Mouse (Mus musculus): ENCODE data around the gene Vamp2. TPM values are rescaled to one million over a fixed set of nuclear protein-coding genes. Genes with fewer than 3 reads are reported as not detected.

Vamp2 gene
- polyA plus RNA-seq, 2 experiments, result 89.8 to 199 TPM

GRCm38 (mm10) chr11:69101604-69102402 lies 13.5 kb downstream of the Vamp2 start:
- H3K9me3 ChIP-seq (ENCODE audit: control insufficient read depth, low read length), result no peaks in the 10 kb centered on the region
- H3K36me3 ChIP-seq (ENCODE audit: control insufficient read depth, insufficient read depth, low read length), result peaks cover 65% of the 10 kb centered on the region
- H3K27me3 ChIP-seq (ENCODE audit: control insufficient read depth, insufficient read depth, low read length), result no peaks in the 10 kb centered on the region
- no peak overlapping the region for H3K27ac ChIP-seq (replicated peaks; ENCODE audit: low read depth, low read length)
- no peak overlapping the region for H3K4me3 ChIP-seq (replicated peaks; ENCODE audit: low read length)
- peaks cover 27% of the 10 kb centered on the region for H3K4me1 ChIP-seq (ENCODE audit: control insufficient read depth, insufficient read depth, low read length)
- 89% methylated on average over 21 of the region's 21 CpGs for WGBS
- H3K4me2 ChIP-seq (replicated peaks; ENCODE audit: low read depth, low read length, severe bottlenecking), result no peak overlapping the region
- TF ChIP-seq POLR2A (IDR thresholded peaks at IDR 0.05; ENCODE audit: borderline replicate concordance, extremely low read depth, insufficient read depth, insufficient read length), result no peak
- DNase-seq (ENCODE audit: low spot score) (no peak), ATAC-seq (ENCODE audit: low FRiP score, low read depth) (no peak)
- no peak overlapping the region for H3K9ac ChIP-seq (ENCODE audit: low read depth, low read length, severe bottlenecking)

- peaks cover 26% of the 10 kb centered on the region for H3K4me1 ChIP-seq (ENCODE audit: control insufficient read depth, insufficient read depth, low read length)
- no peak for ATAC-seq (ENCODE audit: low FRiP score, low read depth)
- TF ChIP-seq POLR2A (IDR thresholded peaks at IDR 0.05; ENCODE audit: borderline replicate concordance, extremely low read depth, insufficient read depth, insufficient read length), result no peak
- no peak overlapping the region for H3K27ac ChIP-seq (replicated peaks; ENCODE audit: low read depth, low read length)
- no peak overlapping the region for H3K9ac ChIP-seq (ENCODE audit: low read depth, low read length, severe bottlenecking)
- no peak overlapping the region for H3K4me2 ChIP-seq (replicated peaks; ENCODE audit: low read depth, low read length, severe bottlenecking)
- no peaks in the 10 kb centered on the region for H3K27me3 ChIP-seq (ENCODE audit: control insufficient read depth, insufficient read depth, low read length)
- 98% methylated on average over 7 of the region's 7 CpGs for WGBS
- no peak overlapping the region for H3K4me3 ChIP-seq (replicated peaks; ENCODE audit: low read length)
- H3K9me3 ChIP-seq (ENCODE audit: control insufficient read depth, low read length), result no peaks in the 10 kb centered on the region
- no peak for DNase-seq (ENCODE audit: low spot score)
- peaks cover 70% of the 10 kb centered on the region for H3K36me3 ChIP-seq (ENCODE audit: control insufficient read depth, insufficient read depth, low read length)
These were observed 14.1 kb downstream of the Vamp2 start for GRCm38 (mm10) chr11:69102403-69102725.

GRCm38 (mm10) chr11:69103121-69103520 lies 14.8 kb downstream of the Vamp2 start:
- DNase-seq (ENCODE audit: low spot score), result no peak
- H3K36me3 ChIP-seq (ENCODE audit: control insufficient read depth, insufficient read depth, low read length), result peaks cover 77% of the 10 kb centered on the region

GRCm38 (mm10) chr11:69103531-69104435 lies 15.5 kb downstream of the Vamp2 start:
- H3K4me2 ChIP-seq (replicated peaks; ENCODE audit: low read depth, low read length, severe bottlenecking), result no peak overlapping the region
- WGBS, result 90% methylated on average over 15 of the region's 15 CpGs
- H3K27me3 ChIP-seq (ENCODE audit: control insufficient read depth, insufficient read depth, low read length), result no peaks in the 10 kb centered on the region
- H3K9me3 ChIP-seq (ENCODE audit: control insufficient read depth, low read length), result no peaks in the 10 kb centered on the region
- no peak overlapping the region for H3K9ac ChIP-seq (ENCODE audit: low read depth, low read length, severe bottlenecking)
- no peak overlapping the region for H3K4me3 ChIP-seq (replicated peaks; ENCODE audit: low read length)
- H3K4me1 ChIP-seq (ENCODE audit: control insufficient read depth, insufficient read depth, low read length), result peaks cover 12% of the 10 kb centered on the region
- ATAC-seq (ENCODE audit: low FRiP score, low read depth), result no peak
- no peak for TF ChIP-seq POLR2A (IDR thresholded peaks at IDR 0.05; ENCODE audit: borderline replicate concordance, extremely low read depth, insufficient read depth, insufficient read length)
- H3K27ac ChIP-seq (replicated peaks; ENCODE audit: low read depth, low read length), result no peak overlapping the region
- peaks cover 84% of the 10 kb centered on the region for H3K36me3 ChIP-seq (ENCODE audit: control insufficient read depth, insufficient read depth, low read length)
- DNase-seq (ENCODE audit: low spot score), result no peak

More at GRCm38 (mm10) chr11:69103121-69103520, 14.8 kb downstream of the Vamp2 start:
- Histone ChIP-seq H3K4me2 (replicated peaks; ENCODE audit: low read depth, low read length, severe bottlenecking) (no peak overlapping the region), H3K27ac (replicated peaks; ENCODE audit: low read depth, low read length) (no peak overlapping the region), H3K9ac (ENCODE audit: low read depth, low read length, severe bottlenecking) (no peak overlapping the region), H3K27me3 (ENCODE audit: control insufficient read depth, insufficient read depth, low read length) (no peaks in the 10 kb centered on the region), H3K4me1 (ENCODE audit: control insufficient read depth, insufficient read depth, low read length) (peaks cover 18% of the 10 kb centered on the region), H3K4me3 (replicated peaks; ENCODE audit: low read length) (no peak overlapping the region), H3K9me3 (ENCODE audit: control insufficient read depth, low read length) (no peaks in the 10 kb centered on the region)
- WGBS, result 96% methylated on average over 14 of the region's 14 CpGs
- no peak for ATAC-seq (ENCODE audit: low FRiP score, low read depth)
- no peak for TF ChIP-seq POLR2A (IDR thresholded peaks at IDR 0.05; ENCODE audit: borderline replicate concordance, extremely low read depth, insufficient read depth, insufficient read length)

GRCm38 (mm10) chr11:69104487-69104886 lies 16.2 kb downstream of the Vamp2 start:
- Histone ChIP-seq H3K36me3 (ENCODE audit: control insufficient read depth, insufficient read depth, low read length) (peaks cover 91% of the 10 kb centered on the region), H3K27ac (replicated peaks; ENCODE audit: low read depth, low read length) (no peak overlapping the region), H3K4me2 (replicated peaks; ENCODE audit: low read depth, low read length, severe bottlenecking) (no peak overlapping the region), H3K4me1 (ENCODE audit: control insufficient read depth, insufficient read depth, low read length) (peaks cover 9% of the 10 kb centered on the region), H3K27me3 (ENCODE audit: control insufficient read depth, insufficient read depth, low read length) (no peaks in the 10 kb centered on the region), H3K4me3 (replicated peaks; ENCODE audit: low read length) (no peak overlapping the region), H3K9me3 (ENCODE audit: control insufficient read depth, low read length) (no peaks in the 10 kb centered on the region), H3K9ac (ENCODE audit: low read depth, low read length, severe bottlenecking) (no peak overlapping the region)
- WGBS, result 86% methylated on average over 14 of the region's 14 CpGs
- ATAC-seq (ENCODE audit: low FRiP score, low read depth) (no peak), DNase-seq (ENCODE audit: low spot score) (no peak)
- TF ChIP-seq POLR2A (IDR thresholded peaks at IDR 0.05; ENCODE audit: borderline replicate concordance, extremely low read depth, insufficient read depth, insufficient read length), result no peak
